Mouse (Mus musculus): ENCODE results near the gene Gm3696.
"Not testable (repeated sequence)": the region's sequence is repeated elsewhere in the genome, so short reads cannot be mapped to it uniquely, and the experiment has no call there.

The Gm3696 gene

DNA sequence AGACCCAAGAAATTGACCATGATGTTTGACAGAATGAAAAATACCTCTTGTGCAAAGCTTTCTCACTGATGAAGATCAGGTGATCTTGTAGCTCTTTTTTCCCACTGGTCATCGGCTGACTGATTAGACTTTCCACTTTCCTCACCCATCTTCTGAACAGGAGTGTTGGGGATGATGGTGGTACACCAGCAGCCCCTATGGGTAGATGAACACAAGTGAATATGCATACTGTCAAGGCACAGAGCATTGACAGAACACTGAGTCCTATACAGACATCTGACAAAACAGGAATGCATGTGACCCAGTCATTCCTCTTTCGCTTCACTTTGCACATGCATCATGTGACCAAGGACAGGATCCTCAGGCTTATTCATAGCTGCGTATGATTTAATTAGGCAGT, at the start of gene Gm3696:
TSS of gene Gm3696 (minus strand) at position 101 of the 400 bp plus-strand sequence.
- DNase-seq, result not testable (repeated sequence)

DNA sequence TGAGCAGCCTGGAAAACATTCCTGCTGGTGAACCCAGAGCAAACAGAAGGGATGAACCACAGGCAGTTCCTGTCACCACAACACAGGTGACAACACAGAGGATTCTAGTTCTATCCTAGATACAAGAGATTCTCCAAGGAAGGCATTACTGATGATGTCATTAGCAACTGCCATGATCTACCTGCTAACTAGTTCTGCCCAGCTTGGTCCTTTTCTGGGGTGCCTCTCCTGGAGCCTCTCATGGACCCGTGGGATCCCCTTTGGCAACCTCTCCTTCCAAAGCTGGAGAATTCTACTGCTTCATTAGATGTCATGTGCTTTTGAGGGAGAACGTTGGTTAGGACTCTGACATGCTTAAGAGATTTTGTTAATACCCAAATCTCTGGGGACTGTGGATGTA, 24.9 kb upstream of the Gm3696 start, which contains the start of gene Gm6676:
TSS of gene Gm6676 (minus strand) at position 101 of the 400 bp plus-strand sequence.
- DNase-seq, result not testable (repeated sequence)

DNA sequence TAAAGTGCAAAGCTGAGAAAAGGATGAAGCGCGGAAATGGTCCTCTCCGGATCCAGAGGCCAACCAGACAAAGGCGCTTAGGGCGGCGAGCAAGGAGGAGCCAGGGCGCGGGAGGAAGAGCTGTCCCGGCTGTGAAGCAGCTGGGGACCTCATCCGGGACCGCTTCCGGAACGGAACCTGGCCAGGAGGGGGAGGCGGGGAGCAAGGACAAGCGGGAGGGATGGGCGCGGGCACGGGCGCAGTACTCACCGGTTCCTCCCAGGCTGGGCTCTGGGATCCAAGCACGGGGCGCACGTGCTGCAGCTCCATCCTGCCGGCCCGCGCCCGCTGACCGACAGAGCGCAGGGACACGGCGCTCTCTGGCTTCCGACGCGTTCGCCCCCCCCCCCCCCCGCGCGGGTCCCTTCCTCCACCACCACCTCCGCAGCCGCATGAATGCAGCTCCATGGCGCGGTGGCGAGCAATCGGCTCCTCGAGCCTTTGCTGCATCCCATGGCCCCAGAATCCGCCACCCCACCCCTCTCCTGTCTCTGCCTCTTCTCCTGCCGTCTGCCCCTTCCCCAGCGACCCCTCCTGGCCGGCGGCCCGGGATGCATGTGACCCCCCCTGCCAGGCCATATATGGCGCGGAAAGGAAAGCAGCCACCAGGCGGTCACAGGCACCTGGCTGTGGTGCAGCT, 4.8 kb upstream of the Gm3696 start:
- DNase-seq, result not testable (repeated sequence)

DNA sequence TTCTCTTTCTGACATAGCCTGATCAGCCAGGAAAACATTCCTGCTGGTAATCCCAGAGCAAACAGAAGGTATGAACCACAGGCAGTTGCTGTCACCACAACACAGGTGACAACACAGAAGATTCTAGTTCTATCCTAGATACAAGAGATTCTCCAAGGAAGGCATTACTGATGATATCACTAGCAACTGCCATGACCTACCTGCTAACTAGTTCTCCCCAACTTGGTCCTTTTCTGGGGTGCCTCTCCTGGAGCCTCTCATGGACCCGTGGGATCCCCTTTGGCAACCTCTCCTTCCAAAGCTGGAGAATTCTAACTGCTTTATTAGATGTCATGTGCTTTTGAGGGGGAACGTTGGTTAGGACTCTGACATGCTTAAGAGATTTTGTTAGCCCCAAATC, 55.6 kb downstream of the Gm3696 start, which contains the start of gene Gm3685:
TSS of gene Gm3685 (minus strand) at position 101 of the 400 bp plus-strand sequence.
- DNase-seq, result not testable (repeated sequence)
